Mouse (Mus musculus): Measurements from ENCODE around the gene Zfp462. TPM values are rescaled to one million over a fixed set of nuclear protein-coding genes. Genes with fewer than 3 reads are reported as not detected.
A peak's percentile ranks its signal among the peaks of the same experiment; 100 is the strongest.

The Zfp462 gene
- polyA plus RNA-seq, 1 experiment from 2014 or later = 34.8 TPM

DNA sequence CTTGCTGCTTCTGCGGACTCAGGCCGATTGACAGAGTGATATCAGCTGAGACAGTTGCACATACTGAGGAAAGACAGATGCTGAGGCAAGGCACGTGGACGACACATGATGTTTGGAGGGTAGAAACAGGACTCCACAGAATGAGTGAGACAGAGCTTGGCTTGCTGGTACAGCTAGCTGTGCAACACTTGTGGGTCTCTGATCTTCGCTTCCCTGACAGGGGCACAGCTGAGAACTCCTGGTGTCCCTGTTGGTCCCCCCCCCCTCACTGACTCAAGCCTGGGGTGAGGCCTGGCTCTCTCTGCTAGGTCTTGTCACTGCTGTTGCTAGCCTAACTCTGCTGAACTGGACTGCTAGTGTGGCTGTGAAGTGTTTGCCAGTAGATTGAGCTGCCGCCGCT lies 18.7 kb downstream of the Zfp462 start:
- H3K4me1 ChIP-seq (replicated peaks; ENCODE audit: control insufficient read depth, insufficient read depth, low read length) = no peaks in the 10 kb centered on the region
- H3K9ac ChIP-seq (ENCODE audit: low read depth, low read length) = no peak overlapping the region
- no peak overlapping the region for H3K4me2 ChIP-seq (replicated peaks; ENCODE audit: low read depth, low read length)
- H3K9me3 ChIP-seq (ENCODE audit: control insufficient read depth, low read length) = no peaks in the 10 kb centered on the region
- H3K27ac ChIP-seq (ENCODE audit: low read depth, low read length) = no peak overlapping the region
- WGBS = 92% methylated on average over 7 of the region's 7 CpGs
- no peak for DNase-seq (ENCODE audit: low spot score)
- H3K36me3 ChIP-seq (ENCODE audit: control insufficient read depth, insufficient read depth, low read length) = no peaks in the 10 kb centered on the region
- ATAC-seq (ENCODE audit: low FRiP score) = no peak
- H3K27me3 ChIP-seq (ENCODE audit: control insufficient read depth, insufficient read depth, low read length) = no peaks in the 10 kb centered on the region
- H3K4me3 ChIP-seq (ENCODE audit: low read depth, low read length) = no peak overlapping the region

DNA sequence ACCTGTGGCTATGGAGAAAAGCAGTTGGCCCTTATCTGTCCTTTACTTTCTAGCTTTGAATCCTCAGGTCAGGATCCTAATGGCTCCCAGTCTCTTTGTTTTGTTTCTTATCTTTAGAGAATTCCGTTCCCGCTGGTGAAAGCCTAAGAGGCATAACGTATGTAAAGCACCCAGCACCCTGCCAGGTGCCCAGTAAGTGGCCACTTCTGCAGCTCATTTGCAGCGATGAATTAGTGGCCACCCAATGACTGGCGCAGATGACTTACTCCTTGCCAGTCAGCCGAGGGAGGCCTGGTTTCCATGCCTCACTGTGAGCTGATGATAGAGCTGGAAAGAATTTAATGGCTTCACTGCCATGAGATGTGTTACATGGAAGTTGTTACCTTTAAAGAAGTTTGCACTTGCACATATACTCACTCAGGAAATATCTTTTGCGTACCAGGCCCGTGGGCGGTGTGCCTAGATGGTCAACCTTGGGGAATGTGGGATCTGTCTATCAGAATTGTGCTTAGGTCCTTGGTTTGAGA lies 20.4 kb downstream of the Zfp462 start:
- DNase-seq (ENCODE audit: low spot score) (no peak), ATAC-seq (ENCODE audit: low FRiP score) (no peak)
- 79% methylated on average over 9 of the region's 9 CpGs for WGBS
- no peaks in the 10 kb centered on the region for H3K27me3 ChIP-seq (ENCODE audit: control insufficient read depth, insufficient read depth, low read length)
- no peak overlapping the region for H3K4me2 ChIP-seq (replicated peaks; ENCODE audit: low read depth, low read length)
- H3K9me3 ChIP-seq (ENCODE audit: control insufficient read depth, low read length) = no peaks in the 10 kb centered on the region
- no peaks in the 10 kb centered on the region for H3K36me3 ChIP-seq (ENCODE audit: control insufficient read depth, insufficient read depth, low read length)
- no peak overlapping the region for H3K9ac ChIP-seq (ENCODE audit: low read depth, low read length)
- H3K27ac ChIP-seq (ENCODE audit: low read depth, low read length) = no peak overlapping the region
- H3K4me1 ChIP-seq (replicated peaks; ENCODE audit: control insufficient read depth, insufficient read depth, low read length) = no peaks in the 10 kb centered on the region
- no peak overlapping the region for H3K4me3 ChIP-seq (ENCODE audit: low read depth, low read length)

DNA sequence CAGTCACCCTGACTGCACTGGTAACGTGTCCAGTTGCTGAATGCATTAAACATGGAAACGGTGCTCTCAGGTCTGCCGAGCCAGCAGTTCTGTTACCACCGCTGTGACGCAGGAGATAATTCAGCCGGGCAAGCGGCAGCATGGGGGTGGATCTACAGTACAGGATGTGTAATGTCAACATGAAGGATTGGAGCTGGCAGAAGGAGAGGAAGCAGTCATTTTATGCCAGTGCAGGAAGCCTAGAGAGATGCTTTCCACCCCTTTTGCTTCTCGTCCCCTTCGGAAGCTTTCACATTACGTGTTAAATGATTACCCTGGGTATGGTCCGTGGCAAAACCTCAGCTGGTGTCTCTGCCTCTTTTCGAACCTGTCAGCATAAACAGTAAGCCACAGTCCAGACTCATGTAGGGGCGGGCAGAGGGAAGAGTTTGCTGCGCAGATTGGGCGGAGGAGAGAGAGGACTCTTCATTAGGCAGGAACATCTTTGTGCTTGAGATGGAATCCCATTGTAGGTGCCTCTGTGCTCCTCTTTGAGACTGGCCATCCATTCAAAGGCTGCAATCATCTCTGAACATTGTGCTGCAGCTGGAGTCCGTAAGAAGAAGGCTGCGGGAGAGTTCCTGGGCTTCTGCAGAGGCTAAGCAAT lies 21.4 kb downstream of the Zfp462 start:
- DNase-seq (ENCODE audit: low spot score) (peak; percentile 25), ATAC-seq (ENCODE audit: low FRiP score) (no peak; the same call in 1 of the 2 replicates)
- H3K9me3 ChIP-seq (ENCODE audit: control insufficient read depth, low read length) = no peaks in the 10 kb centered on the region
- no peak overlapping the region for H3K9ac ChIP-seq (ENCODE audit: low read depth, low read length)
- H3K27ac ChIP-seq (ENCODE audit: low read depth, low read length) = no peak overlapping the region
- H3K27me3 ChIP-seq (ENCODE audit: control insufficient read depth, insufficient read depth, low read length) = no peaks in the 10 kb centered on the region
- H3K4me2 ChIP-seq (replicated peaks; ENCODE audit: low read depth, low read length) = no peak overlapping the region
- H3K4me3 ChIP-seq (ENCODE audit: low read depth, low read length) = no peak overlapping the region
- WGBS = 70% methylated on average over 17 of the region's 17 CpGs
- no peaks in the 10 kb centered on the region for H3K4me1 ChIP-seq (replicated peaks; ENCODE audit: control insufficient read depth, insufficient read depth, low read length)
- no peaks in the 10 kb centered on the region for H3K36me3 ChIP-seq (ENCODE audit: control insufficient read depth, insufficient read depth, low read length)

DNA sequence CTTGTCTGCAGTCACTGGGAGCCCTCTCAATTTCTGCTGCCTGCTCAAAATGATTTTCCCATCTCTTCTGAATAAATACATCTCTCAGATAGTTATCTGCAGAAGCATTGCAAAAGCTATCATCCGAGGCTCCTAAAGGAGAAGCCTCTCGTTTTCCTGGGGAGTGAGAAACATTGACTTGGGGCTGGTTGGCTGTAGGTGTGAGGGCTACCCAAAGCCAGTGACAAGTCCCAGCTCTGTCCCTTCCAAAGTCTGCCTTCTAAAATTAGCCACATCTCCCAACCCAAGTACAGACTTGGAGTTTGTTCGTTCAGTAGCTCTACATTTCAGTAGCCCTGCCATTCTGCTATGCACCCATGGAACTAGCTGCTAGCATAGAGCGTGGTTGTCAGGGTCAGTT lies 22.3 kb downstream of the Zfp462 start:
- Histone ChIP-seq H3K4me3 (ENCODE audit: low read depth, low read length) (no peak overlapping the region), H3K9ac (ENCODE audit: low read depth, low read length) (no peak overlapping the region), H3K9me3 (ENCODE audit: control insufficient read depth, low read length) (no peaks in the 10 kb centered on the region), H3K4me2 (replicated peaks; ENCODE audit: low read depth, low read length) (no peak overlapping the region), H3K27ac (ENCODE audit: low read depth, low read length) (no peak overlapping the region), H3K27me3 (ENCODE audit: control insufficient read depth, insufficient read depth, low read length) (no peaks in the 10 kb centered on the region), H3K36me3 (ENCODE audit: control insufficient read depth, insufficient read depth, low read length) (no peaks in the 10 kb centered on the region), H3K4me1 (replicated peaks; ENCODE audit: control insufficient read depth, insufficient read depth, low read length) (no peaks in the 10 kb centered on the region)
- DNase-seq (ENCODE audit: low spot score) (no peak), ATAC-seq (ENCODE audit: low FRiP score) (no peak)
- 96% methylated on average over 4 of the region's 4 CpGs for WGBS

DNA sequence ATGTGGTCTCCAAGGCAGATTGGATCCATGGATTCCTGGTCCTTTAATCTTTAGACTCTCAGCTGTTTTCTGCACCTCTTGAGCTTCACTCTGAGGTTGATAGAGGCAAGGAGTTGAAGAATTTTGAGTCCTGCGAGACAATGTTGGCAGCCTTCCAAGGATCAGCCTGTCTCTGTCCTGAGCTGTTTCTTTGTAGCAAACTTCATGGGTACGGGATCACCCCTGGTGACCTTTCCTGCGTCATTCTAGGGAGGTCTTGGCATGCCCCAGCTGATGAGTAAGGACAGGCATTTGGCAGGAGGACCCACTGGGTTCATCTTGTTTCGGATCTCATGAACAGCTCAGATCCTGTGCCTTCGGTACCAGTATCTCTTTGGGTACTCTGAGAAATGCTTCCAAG lies 22.9 kb downstream of the Zfp462 start:
- H3K4me2 ChIP-seq (replicated peaks; ENCODE audit: low read depth, low read length) = no peak overlapping the region
- no peak overlapping the region for H3K27ac ChIP-seq (ENCODE audit: low read depth, low read length)
- H3K4me1 ChIP-seq (replicated peaks; ENCODE audit: control insufficient read depth, insufficient read depth, low read length) = no peaks in the 10 kb centered on the region
- no peaks in the 10 kb centered on the region for H3K27me3 ChIP-seq (ENCODE audit: control insufficient read depth, insufficient read depth, low read length)
- DNase-seq (ENCODE audit: low spot score) (no peak), ATAC-seq (ENCODE audit: low FRiP score) (no peak)
- no peak overlapping the region for H3K4me3 ChIP-seq (ENCODE audit: low read depth, low read length)
- no peaks in the 10 kb centered on the region for H3K36me3 ChIP-seq (ENCODE audit: control insufficient read depth, insufficient read depth, low read length)
- no peak overlapping the region for H3K9ac ChIP-seq (ENCODE audit: low read depth, low read length)
- WGBS = 79% methylated on average over 5 of the region's 5 CpGs
- no peaks in the 10 kb centered on the region for H3K9me3 ChIP-seq (ENCODE audit: control insufficient read depth, low read length)

DNA sequence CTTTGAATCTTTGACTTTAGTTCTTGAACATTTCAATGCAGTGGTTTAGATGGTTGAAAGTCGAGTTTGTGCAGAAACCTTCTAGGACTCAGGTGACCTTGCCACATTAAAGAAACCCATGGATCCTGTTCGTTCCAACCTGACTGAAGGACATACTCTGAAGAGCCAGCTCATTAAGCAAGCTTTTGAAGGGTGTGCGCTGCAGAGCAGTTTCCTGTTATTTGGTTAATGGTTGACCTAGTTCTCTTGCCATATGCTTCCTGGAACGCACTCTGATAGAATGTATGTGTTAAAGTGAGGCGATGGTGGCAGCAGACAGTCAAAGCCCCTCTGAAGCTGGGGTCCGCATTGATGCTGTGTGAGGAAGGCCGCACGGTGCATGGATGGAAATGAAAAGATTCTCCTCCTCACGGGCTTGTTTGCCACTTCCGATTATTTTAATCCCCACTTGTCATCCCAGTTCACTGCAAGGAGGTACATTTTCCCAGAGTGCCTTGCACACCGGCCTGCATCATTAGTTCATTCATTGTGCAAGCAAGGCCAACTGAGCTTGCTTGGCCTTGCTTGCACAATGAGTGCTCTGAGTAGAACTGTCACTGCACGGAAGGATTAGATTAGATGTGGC lies 24.9 kb downstream of the Zfp462 start:
- H3K4me1 ChIP-seq (replicated peaks; ENCODE audit: control insufficient read depth, insufficient read depth, low read length) = no peaks in the 10 kb centered on the region
- DNase-seq (ENCODE audit: low spot score) (no peak), ATAC-seq (ENCODE audit: low FRiP score) (no peak)
- no peak overlapping the region for H3K27ac ChIP-seq (ENCODE audit: low read depth, low read length)
- no peak overlapping the region for H3K4me2 ChIP-seq (replicated peaks; ENCODE audit: low read depth, low read length)
- no peaks in the 10 kb centered on the region for H3K36me3 ChIP-seq (ENCODE audit: control insufficient read depth, insufficient read depth, low read length)
- no peak overlapping the region for H3K9ac ChIP-seq (ENCODE audit: low read depth, low read length)
- H3K4me3 ChIP-seq (ENCODE audit: low read depth, low read length) = no peak overlapping the region
- WGBS = 91% methylated on average over 12 of the region's 12 CpGs
- no peaks in the 10 kb centered on the region for H3K27me3 ChIP-seq (ENCODE audit: control insufficient read depth, insufficient read depth, low read length)
- H3K9me3 ChIP-seq (ENCODE audit: control insufficient read depth, low read length) = no peaks in the 10 kb centered on the region

DNA sequence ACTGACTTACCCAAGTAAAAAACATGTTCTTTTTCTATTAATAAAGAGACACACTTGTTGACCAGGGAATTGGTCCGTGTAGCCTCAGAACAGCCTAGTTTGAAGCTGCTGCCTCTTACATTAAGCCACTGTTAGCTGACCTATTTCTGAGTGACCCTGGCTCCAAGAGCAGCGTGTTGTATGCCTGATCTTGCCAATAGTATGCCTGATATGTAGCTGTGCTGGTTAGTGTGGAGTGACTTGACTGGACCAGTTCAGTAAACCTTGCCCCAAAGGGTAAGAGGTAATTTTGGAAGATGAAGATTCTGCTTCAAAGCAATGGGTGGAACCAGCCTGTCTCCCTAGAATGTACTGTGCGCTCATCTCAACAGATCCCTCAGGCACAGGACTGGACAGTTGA lies 26.5 kb downstream of the Zfp462 start:
- no peak for ATAC-seq (ENCODE audit: low FRiP score)
- Histone ChIP-seq H3K4me2 (replicated peaks; ENCODE audit: low read depth, low read length) (no peak overlapping the region), H3K27me3 (ENCODE audit: control insufficient read depth, insufficient read depth, low read length) (no peaks in the 10 kb centered on the region), H3K4me3 (ENCODE audit: low read depth, low read length) (no peak overlapping the region), H3K4me1 (replicated peaks; ENCODE audit: control insufficient read depth, insufficient read depth, low read length) (no peaks in the 10 kb centered on the region), H3K9ac (ENCODE audit: low read depth, low read length) (no peak overlapping the region), H3K9me3 (ENCODE audit: control insufficient read depth, low read length) (no peaks in the 10 kb centered on the region), H3K36me3 (ENCODE audit: control insufficient read depth, insufficient read depth, low read length) (no peaks in the 10 kb centered on the region), H3K27ac (ENCODE audit: low read depth, low read length) (no peak overlapping the region)
- WGBS = 89% methylated on average over 3 of the region's 3 CpGs
- no peak for DNase-seq (ENCODE audit: low spot score)

DNA sequence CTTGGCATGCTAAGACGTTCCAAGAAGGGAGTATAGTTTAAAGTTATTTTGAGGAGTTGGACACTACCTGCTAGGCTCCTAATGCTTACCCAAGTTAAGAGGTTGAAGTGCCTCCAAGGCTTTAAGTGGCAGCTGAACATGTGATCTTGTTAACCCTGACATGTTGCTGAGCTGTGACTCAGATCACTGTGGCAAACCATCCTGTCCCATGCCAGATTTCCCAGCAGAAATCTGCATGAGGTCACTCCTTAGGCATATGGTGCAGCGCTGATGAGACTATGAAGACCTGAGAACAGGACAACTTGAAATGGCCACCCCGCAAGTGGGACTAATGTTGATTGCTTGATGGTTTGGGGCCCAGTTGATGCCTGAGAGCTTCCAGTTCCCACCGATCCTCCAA lies 27.2 kb downstream of the Zfp462 start:
- ATAC-seq (ENCODE audit: low FRiP score) (no peak), DNase-seq (ENCODE audit: low spot score) (no peak)
- no peaks in the 10 kb centered on the region for H3K27me3 ChIP-seq (ENCODE audit: control insufficient read depth, insufficient read depth, low read length)
- H3K4me3 ChIP-seq (ENCODE audit: low read depth, low read length) = no peak overlapping the region
- no peak overlapping the region for H3K27ac ChIP-seq (ENCODE audit: low read depth, low read length)
- H3K9me3 ChIP-seq (ENCODE audit: control insufficient read depth, low read length) = no peaks in the 10 kb centered on the region
- no peak overlapping the region for H3K4me2 ChIP-seq (replicated peaks; ENCODE audit: low read depth, low read length)
- no peaks in the 10 kb centered on the region for H3K36me3 ChIP-seq (ENCODE audit: control insufficient read depth, insufficient read depth, low read length)
- 92% methylated on average over 4 of the region's 4 CpGs for WGBS
- H3K4me1 ChIP-seq (replicated peaks; ENCODE audit: control insufficient read depth, insufficient read depth, low read length) = no peaks in the 10 kb centered on the region
- no peak overlapping the region for H3K9ac ChIP-seq (ENCODE audit: low read depth, low read length)
